Mouse (Mus musculus): ENCODE measurements around the gene Capn5.

The Capn5 gene

DNA sequence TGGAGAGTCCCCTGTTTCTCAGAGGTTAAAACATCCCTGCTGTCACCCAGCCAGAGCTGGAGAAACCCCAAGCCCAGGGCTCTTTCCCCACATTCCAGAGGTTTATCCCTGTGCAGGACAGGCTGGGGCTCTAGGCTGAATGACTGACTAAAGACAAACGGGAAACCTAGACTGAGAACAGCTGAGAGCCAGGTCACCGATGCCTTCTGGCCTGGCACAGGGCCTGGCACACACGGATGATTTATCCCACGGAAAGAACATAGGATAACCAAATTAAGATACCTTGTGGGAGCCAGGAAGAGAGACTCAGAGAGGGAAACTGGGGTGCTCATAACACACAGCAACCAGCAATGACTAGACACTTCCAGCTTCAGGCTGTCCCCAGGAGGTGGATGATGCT, 68.3 kb downstream of the Capn5 start:
- no peak for DNase-seq (ENCODE audit: low spot score in 2 of 2)

DNA sequence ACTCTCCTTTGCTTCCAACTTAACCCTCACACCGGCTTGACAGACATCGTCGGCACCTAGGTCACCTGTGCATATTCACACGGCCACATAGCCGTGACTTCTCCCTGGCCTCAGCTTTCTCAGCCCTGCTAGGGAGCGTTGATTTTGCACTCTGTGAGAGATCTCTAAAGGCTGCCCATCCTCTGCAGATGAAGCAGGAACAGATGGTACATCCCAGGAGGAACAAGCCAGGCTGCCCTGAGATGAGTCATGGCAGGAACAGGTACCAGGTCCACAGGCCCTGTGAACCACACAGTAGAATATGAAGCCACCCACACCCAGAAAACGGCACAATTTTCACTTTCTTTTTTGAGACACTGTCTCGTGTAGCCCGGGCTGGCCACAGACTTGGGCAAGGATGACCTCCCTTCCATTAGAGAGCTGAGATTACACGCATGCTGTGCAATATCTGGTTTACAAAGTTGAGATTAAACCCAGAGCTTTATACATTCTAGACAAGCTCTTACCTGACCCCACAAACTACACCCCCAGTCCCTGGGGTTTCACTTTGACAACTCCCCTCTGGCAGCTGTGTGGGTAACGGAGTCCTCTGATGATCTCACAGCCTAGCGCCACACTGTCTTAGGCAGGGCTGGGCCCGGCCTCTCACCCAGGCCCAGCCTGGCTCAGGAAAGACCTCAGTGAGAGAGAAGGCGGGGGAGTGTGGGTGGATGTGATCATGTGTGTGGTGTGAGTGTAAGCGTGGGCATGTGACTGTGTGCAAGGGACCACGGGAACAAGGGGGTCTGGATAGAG, 69.2 kb downstream of the Capn5 start:
- DNase-seq (ENCODE audit: low spot score in 2 of 2), result no peak

DNA sequence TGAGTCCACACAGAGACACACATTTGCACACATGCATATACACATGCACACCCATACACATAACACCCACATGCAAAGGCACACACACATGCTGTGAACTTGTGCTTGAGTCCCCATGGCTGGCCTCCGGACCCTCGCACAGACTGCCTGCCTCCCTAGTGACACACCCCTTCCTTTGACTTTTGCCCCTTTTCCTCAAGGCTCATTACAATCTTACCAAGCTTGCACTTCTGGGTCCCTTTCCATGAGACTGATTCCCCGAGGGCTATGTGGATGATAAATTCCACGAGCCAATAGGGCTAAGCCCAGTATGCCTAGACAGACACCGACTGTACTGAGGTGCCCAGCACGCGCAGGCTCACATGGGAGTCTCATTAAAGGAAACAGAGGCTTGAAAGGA, 71.8 kb downstream of the Capn5 start:
- no peak for DNase-seq (ENCODE audit: low spot score in 2 of 2)

DNA sequence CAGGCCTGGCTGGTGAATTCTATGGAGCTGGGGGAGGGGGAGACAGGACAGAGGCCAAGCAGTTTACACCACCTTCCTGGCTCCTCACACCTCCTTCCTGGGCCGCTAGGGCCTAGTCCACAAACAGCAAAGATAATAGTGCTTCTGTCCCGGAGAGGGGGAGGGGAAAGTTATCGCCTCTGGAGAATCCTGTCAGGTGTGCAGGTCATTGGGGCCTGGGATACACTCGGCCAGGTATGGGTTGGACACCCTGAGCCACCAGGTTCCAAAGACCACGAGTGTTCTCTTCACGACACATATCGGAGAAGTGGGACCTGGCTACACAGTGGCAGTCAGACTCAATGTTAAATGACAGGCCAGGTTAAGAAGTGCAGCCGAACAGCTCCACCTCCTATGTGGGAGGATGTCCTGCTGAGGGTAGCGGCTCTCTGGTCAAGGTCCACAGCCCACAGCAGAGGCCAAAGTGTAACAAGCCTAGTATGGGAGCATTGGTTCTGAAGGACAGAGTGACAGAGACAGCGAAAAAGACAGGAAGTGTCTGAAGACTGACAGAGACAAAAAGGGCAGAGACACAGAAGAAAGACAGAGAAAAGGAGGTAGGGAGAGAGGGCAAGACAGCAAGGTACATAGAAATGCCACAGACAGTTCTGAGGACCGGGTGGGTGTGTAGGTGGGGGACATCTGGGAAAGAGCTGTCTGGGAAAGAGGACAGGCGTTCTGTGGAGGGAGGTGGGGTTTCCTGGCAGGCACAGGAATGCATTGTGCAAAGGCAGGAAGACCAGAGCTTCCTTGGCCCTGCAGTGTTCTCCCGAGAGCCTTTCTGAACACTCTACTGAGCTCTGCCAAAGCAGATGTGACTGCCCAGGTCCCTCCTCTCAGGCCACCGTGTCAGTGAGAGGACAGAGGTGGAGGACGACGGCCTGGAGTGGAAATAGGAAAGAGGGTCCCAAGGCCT, 73.3 kb downstream of the Capn5 start:
- no peak for DNase-seq (ENCODE audit: low spot score in 2 of 2)

DNA sequence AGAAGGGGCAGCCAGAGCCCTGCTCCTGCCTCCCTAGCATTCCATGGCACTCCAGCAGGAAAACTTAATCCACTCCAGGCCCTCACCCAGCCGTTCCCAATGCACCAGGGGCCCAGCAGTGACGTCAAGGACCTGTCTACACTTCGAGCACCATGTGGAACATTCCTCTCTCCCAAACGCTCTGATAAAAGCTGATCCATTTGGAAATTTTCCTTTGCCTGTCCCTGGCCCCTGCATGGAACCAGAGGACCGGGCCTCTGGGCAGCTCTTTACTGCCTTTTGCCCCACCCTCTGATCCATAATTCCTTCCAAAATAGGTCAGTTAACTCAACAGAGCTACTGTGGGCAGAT, 74.2 kb downstream of the Capn5 start:
- DNase-seq (ENCODE audit: low spot score in 2 of 2), result no peak

DNA sequence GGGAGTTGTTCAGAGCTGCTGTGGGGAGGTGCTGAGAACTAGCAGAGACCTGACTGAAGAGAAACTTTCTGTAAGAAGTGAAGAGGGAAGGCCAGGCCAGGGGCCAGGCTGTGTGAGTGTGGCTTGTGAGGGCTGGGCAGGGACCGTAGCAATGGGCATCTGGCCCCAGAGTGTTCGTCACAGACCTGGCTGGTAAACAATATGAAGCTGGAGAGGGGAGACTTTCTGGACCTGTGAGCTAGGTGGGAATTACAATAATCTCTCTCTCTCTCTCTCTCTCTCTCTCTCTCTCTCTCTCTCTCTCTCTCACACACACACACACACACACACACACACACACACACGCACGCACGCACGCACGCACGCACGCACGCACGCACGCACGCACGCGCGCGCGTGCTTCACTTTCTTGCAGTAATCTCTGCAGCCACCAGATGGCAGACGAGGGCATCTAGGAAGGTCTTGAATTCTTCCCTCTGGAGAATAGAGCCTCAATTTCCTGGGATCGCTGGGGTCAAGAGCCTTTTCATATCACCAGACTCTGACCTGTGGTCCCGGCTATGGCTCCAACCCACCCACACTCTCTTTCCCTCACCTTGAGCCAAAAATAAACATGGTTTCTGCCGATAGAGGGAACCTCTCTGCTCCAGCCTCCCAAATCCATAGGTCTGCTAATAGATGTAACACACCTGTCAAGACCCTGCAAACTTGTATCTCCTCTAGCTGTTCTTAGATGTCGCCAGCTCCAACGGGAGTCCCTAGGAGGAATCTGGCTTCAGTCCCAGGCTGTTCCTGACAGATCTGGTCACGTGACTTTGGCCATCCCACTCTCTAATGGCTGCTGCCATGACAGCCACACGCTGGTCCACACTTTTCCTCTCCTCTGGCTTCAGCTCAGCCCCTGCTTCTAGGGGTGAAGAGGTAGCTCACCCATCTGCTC, 74.8 kb downstream of the Capn5 start:
- DNase-seq (ENCODE audit: low spot score in 2 of 2), result peak; percentile 45 to 72

DNA sequence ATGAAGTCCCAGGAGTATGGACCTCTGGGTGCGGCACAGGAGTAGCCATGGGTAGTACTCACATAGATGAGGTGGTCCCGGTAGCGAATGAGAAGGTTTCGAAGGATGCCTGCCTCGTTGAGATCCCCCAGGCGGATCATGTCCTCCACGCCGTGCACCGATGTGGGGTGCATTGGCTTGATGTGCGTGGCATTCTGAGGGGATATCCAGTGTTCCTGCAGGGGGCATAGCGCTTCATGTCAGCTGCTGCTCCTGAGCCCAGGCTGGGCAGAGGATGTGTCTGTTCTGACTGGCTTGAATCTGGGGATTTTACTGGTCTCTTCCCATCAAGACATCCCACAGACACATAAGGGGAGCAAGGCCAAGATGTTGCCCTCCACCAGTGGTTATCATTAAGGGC, 75.6 kb downstream of the Capn5 start:
- DNase-seq (ENCODE audit: low spot score in 2 of 2), result no peak

DNA sequence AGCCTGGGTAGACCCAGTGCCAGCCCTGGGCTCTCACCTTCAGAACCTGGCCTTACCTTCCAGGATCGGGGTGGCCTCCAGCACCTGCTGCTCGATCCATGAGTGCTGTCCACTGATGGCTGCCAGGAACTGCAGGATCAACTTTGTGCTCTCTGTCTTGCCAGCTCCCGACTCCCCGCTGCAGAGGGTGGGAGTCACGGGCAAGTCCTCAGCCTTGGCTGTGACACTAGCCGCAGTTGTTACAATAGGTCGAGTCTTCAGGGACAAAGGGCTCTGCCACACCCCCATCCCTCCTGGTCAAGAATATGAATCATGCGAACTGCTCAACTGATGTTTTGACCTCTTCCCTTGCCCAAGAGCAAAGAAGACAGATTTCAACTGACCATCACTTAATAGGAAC, 80.5 kb downstream of the Capn5 start:
- DNase-seq (ENCODE audit: low spot score in 2 of 2), result no peak

DNA sequence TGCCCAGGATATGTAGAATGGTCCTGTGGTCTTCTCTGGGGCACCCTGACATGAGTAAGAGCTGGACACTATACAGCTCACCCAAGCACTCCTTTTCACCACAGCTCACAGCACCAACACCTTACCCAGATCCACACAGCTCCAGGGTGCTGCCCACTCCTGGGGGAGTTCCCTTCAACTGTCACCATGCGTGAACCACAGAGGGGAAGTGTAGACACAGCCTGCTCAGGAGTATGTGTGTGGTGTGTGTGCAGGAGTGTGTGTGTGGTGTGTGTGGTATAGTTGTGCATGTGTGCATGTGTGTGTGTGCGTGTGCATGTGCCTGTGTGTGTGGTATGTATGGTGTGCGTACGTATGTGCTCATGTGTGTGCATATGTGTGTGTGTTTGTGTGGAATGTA, 82.2 kb downstream of the Capn5 start:
- DNase-seq (ENCODE audit: low spot score in 2 of 2), result no peak

DNA sequence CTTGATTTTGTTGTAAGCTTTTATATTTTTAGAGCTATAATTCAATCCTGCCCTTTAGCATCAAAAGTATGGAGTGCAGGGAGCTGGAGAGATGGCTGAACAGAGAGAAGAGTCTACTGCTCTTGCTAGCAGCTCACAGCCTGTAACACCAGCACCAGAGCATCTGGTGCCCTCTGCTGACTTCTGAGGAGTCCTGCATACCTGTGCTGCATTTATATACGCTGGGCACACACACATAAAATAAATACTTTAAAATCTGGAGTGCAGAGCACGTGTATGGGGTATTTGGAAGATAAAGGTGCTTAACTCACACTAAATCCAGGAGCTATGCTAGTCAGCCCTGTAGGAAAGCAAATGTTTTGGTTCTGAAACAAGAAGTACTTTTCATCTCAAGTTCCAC, 91.7 kb downstream of the Capn5 start:
- no peak for DNase-seq (ENCODE audit: low spot score in 2 of 2)

DNA sequence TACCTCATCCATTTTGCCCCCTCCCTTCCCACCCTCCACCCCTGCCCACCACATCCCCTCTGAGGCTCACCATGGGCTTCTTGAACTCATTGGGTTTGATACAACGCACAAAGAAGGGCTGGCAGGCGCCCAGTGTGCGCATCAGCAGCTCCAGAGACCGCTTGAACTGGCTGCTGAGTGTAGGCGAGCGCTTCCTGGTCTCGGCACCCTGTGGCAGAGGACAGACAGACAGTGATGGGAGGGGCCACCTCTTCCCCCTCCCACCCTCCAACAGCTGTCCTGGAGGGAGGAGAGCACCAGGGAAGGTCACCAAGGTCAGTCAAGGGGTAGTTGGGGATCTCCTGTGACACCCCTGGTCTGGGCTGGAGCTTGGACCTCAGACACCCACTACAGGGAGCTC, 92.8 kb downstream of the Capn5 start:
- DNase-seq (ENCODE audit: low spot score in 2 of 2), result no peak

DNA sequence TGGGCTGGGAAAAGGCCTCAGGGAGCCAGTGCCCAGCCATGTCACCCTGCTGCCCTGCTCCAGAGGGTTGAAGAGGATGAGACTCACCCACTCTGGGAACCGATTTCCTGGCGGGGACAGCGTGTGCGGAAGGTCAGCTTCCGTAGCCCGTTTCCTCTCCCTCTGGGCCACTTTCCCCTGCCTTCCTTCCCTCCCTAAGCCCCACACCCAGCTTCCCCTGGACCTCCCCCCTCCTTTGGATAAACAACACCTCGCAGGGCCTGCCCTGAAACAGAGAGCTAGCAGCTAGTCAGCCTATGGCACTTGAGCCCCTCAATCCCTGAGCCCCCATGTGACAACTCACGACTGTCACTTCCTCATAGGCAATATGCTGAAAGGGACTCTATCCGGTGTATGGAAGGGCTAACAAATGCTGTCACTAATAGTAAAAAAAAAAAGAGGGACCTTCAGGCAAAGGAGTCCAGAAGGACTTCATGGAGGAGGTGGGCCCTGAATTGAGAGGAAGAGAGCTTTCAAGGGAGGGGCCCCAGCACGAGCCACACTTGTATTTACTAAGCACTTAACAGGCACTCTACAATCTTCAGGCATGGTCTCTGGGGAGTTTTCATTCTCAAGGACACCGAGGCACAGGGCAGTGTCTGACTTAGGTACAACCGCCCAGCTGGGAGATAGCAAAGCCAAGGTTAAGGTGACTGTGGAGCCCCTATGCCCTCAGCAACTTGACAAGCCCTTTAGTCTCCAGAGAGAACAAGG, 93.4 kb downstream of the Capn5 start:
- DNase-seq (ENCODE audit: low spot score in 2 of 2), result no peak

DNA sequence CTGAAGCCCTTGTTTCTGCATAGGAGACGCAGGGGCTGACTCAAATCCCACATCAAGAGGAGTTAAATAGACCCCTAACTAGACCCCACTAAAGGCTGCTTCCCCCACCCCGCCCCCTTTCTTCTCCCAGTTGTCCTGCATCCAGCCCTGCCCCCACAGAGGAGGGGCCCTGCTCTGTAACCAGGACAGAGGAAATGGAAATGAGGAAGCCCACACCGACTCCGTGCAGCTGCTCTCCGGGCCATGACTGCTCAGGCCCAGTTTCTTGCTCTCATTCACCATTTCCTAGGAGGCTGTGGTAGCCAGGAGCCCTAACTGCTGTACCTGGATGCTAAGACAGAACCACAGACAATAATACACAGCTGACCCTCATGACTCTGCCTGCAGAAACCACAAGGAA, 95.7 kb downstream of the Capn5 start:
- no peak for DNase-seq (ENCODE audit: low spot score in 2 of 2)

DNA sequence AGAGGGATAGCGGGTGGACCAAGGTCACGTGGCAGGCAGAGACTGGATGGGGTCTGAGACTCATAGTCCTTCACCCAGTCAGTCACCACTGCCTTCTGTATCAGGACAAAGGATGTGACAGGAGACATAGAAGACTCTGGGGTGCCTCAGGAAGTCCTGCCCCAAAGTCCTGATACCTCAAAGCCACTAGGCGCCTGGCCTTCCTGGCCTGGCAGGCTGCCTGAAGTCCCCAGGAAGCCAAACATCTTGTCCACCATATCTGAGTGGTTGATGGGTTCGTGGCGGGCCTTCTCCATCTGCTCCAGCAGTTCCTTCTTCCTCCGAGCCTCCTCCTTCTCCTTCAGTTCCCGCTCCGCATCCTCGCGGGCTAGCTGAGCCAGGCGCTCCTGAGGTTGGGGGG, 100.6 kb downstream of the Capn5 start:
- no peak for DNase-seq (ENCODE audit: low spot score in 2 of 2)

DNA sequence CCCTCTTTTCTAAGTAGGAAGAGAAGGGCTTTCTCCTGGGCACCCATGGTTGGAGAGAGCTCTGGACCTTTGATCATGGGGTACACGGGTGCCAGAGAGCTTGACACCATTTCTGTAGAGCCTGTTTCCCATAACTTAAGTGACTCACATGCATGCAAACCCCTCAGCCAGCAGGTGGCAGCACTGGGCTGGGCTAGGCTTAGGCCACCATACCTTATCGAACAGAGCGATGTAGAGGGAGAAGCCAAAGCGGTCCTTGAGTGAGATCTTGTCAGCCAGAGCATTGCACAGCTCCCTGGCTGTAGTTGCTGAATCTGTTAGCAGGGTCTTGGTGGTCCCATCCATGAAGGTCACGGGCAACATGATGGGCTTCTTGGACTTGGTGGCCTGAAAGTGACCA, 106.5 kb downstream of the Capn5 start:
- DNase-seq (ENCODE audit: low spot score in 2 of 2), result peak; percentile 65 to 84
